Mouse (Mus musculus): ENCODE results near the gene Aqp2.

DNA sequence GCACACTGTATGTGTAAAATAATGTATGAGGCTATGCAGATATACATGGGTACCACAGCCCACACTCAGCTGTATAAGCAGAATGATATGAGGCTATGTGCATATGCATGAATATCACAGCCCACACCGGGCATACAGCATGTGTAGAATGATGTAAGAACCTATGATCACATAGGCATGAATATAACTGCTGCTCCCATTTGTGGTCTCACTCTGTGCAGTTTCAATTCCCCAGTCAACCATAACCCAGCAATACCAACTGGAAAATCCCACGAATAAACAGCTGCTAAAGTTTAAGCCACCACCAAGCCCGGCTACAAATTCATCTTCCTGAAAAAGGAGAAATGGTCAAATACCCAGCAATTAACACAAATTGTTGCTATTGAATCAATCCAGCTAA is 39.7 kb downstream of the Aqp2 start:
- no peak for TF ChIP-seq CTCF (conservative IDR thresholded peaks at IDR 0.05 in 1 of 2, IDR thresholded peaks at IDR 0.05 in 1 of 2; ENCODE audit: low read depth in 2 of 2, low read length in 2 of 2)
- TF ChIP-seq MXI1 (IDR thresholded peaks at IDR 0.05; ENCODE audit: low read depth, low read length): no peak
- TF ChIP-seq TBP (conservative IDR thresholded peaks at IDR 0.05; ENCODE audit: low read depth, low read length): no peak
